Comparison of ENCODE assay signal across 13 mouse cellular contexts in the genomic region with DNA sequence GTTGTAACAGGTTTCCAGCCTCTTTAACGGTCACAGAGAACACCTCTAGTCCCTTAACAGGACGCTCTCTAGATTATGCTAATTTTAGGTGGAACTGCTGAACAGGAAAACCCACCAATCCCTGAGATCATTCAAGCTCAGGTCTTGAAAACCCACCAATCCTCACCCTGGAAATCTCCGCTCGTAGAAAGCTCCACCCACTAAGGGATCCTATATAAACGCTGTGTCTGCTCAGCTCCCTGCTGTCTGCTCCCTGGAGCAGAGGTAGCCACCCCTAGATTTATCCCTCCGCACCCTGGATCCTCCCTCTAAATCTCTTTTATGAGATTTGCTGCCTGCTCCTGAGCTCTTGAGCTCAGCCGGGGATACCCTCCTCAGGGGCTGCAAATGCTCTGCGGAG. TPM values are rescaled to one million over a fixed set of nuclear protein-coding genes. Genes with fewer than 3 reads are reported as not detected.
"Had no signal": no experiment of that assay in that cellular context is flagged by ENCODE, and none has a peak within 500 bp of the region (broad histone marks: within the 10 kb centered on the region; RNA-seq: fewer than 3 reads in every experiment).

No protein-coding gene starts in this region.

- DNase-seq: liver, postnatal 0 days; lung, adult 2 months; lung, postnatal 14 days; lung, postnatal 36 days; retina, postnatal 1 day; right cerebral cortex, adult 18-20 months; right cerebral cortex, postnatal 25 days; right cerebral cortex, postnatal 4 days; spleen, adult 18-20 months; thymus, adult 2 months; thymus, postnatal 25 days; thymus, postnatal 4 days had no signal

RNA-seq across cellular contexts. Expression of gene Apol7a, which starts 28.3 kb away (rescaled TPM):
- total RNA-seq: megakaryocyte progenitor cell, adult 5-6 weeks had no signal

RNA-seq across cellular contexts. Expression of gene Apol9a, which starts 40.3 kb away (rescaled TPM):
- total RNA-seq: megakaryocyte progenitor cell, adult 5-6 weeks had no signal
